Mouse (Mus musculus): ENCODE results near the gene Ppm1b.
A peak's percentile ranks its signal among the peaks of the same experiment; 100 is the strongest.

The Ppm1b gene

DNA sequence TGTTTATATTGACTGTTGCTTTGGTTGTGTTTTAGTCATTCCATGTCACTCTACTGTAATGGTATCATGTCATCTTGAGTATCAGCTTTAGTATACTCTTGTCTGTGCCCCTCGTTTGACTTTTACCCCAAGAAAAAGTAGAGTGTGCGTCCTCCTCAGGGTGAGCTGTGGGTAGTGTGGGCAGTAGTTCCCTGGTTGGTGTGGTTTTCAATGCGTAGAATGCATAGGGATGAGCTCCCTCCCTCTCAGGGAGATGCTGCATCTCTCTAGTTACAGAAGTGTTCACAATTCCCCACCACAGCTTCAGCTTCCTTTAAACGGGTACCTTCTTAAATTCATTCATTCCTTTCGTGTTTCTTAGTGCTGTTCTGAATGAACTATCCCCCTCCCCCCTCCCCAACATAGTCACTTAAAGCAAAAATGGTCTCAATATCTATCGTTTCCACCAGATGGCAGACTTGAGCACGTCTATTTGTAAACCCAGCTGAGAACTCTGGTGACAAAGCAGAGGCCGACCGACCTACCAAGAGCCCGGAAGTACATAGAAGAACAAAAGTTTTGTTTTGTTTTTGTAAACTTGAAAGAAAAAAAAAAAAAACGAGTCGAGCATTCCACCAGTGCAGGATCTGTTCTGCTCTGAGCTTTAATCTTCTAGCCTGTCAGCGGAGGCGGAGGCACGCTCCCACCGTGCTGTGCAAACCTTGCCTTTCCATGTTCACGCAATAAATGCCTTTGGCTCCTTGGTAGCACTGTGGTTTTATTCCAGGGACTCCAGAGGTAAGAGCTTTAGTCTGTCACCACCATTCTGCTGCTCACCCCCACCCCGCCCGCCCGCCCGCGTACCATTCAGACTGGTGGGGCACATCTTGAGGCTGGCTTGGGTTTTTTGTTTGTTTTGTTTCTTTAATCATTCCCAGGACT is 67.0 kb downstream of the Ppm1b start:
- DNase-seq (ENCODE audit: low read depth, low spot score): peak; percentile 82

DNA sequence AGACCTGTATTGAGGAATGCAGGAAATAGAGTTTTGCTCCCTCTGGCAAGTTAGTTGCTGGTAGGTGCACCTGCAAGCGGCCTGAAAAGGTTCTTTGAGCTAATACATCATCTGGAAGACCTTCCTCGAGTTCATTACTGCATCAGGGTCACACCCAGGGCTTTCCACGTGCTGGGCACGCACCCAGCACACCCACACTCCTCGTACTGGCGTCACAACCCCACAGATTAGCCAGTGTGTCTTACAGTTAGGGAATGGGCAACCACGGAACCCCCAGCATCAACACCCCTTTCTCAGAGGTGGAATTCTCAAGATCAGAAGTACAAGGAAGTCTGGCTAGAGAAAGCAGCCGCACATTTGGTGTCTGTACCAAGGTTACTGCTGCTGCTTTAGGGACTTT is 67.7 kb downstream of the Ppm1b start:
- no peak for DNase-seq (ENCODE audit: low read depth, low spot score)

DNA sequence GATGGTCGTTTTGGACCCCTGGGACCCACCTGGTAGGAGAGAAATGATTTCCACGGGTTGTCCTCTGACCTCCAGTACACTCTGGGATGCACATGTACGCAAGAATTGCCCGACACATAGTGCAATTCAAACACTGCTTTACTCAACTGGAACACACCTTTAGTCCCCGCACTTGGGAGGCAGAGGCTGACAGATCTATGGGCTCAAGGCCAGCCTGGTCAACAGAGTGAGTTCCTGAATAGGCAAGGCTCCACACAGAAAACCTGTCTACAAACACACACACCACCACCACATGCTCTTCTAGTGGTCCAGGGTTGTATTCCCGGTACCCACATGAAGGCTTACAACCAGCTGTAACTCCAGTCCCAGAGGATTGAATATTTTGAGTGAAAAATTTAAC is 68.6 kb downstream of the Ppm1b start:
- no peak for DNase-seq (ENCODE audit: low read depth, low spot score)

DNA sequence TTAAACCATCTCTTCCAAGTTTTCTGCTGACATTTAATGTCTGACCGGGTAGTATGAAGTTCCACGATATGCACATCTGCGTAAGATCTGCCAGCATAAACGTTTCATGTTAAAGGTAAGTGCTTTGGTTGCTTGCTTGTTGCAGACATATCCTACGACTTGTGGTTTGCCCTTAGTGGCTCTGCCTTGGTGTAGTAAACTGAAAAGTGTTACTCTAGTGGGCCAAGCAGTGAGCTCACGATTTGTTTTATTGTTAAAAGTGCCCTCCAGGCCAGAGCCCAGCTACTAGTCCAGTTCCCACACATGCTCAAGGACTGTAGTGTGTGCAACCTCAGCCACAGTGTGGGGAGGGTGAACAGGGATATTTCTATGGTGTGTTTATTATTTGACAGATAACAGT is 69.9 kb downstream of the Ppm1b start:
- DNase-seq (ENCODE audit: low read depth, low spot score): no peak

DNA sequence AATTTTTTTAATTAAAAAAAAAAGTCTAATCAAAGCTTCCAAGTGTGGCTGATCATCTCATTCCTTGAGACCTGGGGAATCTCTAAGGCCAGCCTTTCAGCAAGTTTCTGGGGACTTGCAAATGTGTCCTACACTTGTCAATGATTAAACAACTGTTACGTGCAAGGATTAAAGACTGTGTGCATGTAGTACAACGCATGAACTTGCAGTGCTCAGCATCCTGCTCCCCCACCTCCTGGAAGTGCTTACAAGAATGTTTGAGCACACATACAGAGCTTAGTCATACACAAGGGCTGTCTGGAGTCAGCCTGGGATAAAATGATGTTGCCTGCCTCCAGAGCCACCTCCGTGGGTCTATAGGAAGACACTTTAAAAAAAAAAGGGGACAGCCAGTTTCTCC is 70.7 kb downstream of the Ppm1b start:
- no peak for DNase-seq (ENCODE audit: low read depth, low spot score)

DNA sequence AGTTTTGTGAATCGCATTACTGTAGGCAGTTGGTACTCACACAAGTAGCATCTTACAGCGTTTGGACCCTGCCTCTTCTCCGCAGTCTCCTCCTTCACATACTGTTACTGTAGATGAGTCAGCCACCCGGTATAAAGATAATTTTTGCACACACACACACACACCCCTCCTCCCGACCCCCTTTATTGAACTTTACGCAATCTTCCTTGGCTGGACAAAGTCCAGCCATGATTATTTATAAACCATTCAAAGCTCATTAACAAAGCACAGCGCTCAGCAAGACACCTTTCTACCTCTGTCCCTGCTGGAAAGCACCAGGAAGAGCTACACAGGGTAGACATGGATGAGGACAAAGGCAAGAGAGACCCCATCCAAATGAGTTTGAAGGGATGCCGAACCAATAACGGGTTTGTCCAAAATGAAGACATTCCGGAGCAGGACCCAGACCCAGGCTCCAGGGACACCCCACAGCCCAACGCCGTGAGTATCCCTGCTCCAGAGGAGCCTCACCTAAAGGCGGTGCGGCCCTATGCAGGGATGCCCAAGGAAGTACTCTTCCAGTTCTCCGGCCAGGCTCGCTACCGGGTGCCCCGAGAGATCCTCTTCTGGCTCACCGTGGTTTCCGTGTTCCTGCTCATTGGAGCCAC is 71.7 kb downstream of the Ppm1b start, which contains the start of gene Slc3a1:
Slc3a1 (plus strand) TSS at position 284 of the 647 bp plus-strand sequence.
- no peak for DNase-seq (ENCODE audit: low read depth, low spot score)

DNA sequence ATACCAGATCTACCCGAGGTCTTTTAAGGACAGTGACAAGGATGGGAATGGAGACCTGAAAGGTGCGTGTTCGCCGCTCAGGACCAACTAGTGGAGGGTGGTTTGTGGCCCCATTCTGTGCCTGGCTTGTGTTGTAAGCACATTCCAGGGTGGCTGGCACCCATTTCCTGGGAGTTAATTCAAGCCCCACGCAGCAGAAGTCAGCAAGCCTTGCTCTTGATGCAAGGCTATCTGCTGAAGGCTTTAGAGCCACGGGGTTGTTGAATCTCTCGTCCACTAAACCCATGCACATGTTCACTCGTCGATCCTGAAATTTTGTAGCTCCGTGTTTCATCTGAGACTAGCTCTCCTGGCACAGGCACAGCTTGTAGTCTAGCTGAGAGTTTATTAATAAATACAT is 72.3 kb downstream of the Ppm1b start:
- no peak for DNase-seq (ENCODE audit: low read depth, low spot score)

DNA sequence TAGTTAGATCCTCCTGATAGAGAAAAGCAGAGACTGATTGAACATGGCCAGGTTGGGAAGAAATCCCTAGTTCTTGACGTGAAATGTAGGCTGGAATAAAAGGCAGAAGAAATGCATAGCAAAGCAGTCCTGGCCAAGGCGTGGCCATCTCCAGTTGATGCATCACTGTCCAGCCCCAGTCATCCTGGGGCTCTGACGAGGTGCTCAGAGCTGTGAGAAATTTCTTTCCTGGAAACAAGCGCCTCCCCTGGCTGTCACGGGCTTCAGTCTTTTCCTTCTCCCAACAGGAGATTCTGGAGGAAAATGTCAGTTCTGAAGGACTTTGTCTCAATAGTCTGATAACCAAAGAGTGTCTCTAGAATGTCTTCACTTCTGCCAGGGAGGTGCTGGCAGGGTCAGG is 74.1 kb downstream of the Ppm1b start:
- DNase-seq (ENCODE audit: low read depth, low spot score): no peak

DNA sequence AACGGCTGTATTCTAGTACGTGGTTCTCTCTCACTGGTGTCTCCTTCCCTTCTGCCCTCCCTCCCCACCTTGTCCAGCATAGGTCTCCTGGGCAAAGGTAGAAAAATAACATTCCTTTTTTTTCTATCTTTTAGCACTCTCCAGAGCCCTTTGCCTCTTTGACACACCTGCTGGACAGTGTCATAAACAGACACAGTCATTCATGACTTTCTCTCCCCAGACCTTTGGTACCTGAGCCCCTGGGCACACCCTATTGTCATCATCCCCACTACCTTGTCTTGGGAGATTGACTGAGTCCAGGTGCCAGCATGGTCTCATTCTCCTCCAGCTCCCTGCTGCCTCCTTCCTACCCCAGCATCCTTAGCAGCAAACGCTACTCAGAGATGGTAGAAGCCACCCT is 76.5 kb downstream of the Ppm1b start:
- DNase-seq (ENCODE audit: low read depth, low spot score): no peak

DNA sequence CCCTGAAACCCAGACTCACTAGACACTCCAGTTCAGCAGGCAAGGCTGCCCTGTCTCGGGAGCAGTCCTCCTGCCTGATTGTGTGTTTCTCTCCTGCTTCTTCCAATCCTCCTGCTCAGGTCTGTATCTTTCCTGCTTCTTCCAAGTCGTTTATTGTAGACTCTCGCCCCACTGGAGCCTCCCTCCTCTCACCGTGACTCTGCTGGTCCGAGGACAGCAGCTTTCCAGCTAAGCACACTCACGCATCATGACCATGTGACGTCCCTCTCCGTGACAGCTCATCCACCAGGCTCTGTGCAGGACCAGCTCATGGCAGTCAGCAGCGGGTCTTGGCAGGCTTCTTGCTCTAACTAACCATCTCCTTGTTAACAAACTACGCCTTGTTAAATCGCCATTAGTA is 77.5 kb downstream of the Ppm1b start:
- no peak for DNase-seq (ENCODE audit: low read depth, low spot score)

DNA sequence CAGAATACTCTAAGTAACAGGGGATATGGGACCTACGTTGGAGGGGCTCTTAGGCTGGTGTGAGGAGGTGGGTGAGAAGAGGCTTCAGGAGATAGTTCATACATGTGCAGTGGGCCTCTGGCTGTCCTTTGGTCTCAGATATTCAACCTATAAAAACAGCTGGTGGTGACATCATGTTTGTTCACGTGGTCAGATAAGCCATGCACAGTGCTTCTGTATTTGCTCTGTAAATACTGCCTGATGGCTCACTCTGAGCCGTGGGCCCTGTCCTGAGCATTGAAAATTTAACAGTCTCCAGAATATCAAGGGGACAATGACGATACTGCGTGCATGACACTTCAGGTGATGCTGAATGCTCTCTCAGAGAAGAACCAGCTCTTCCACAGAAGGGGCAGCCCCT is 81.3 kb downstream of the Ppm1b start:
- DNase-seq (ENCODE audit: low read depth, low spot score): no peak

DNA sequence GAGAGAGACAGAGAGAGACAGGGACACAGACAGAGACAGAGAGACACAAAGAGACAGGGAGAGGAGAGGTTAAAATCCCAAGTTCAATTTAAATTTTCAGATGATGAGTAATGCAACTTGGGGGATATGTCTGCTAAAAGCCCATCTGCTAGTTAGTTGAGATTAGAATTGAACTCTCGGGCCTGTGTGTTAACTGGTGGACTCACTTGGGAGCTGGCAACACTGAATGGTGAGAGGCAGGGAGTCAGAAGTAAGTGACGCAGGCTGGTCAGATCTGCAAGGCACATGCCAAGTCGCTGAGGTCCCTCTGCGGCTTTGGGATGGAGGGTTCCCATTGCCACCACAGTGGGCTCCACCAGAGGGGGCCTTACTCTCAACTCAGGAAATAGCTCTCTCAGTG is 81.8 kb downstream of the Ppm1b start:
- no peak for DNase-seq (ENCODE audit: low read depth, low spot score)

DNA sequence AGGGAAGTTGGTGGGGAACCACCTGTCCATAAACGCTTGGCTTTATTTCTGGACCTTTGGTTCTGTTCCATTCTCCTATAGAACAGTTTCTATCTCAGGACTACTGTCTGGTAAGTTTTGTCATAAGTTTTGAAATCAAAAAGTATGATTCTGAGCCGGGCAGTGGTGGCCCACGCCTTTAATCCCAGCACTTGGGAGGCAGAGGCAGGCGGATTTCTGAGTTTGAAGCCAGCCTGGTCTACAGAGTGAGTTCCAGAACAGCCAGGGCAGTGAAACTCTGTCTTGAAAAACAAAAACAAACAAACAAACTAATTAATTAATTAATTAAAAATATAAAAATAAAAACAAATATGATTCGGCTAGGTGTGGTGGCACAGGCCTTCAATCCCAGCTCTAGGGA is 82.2 kb downstream of the Ppm1b start:
- no peak for DNase-seq (ENCODE audit: low read depth, low spot score)

DNA sequence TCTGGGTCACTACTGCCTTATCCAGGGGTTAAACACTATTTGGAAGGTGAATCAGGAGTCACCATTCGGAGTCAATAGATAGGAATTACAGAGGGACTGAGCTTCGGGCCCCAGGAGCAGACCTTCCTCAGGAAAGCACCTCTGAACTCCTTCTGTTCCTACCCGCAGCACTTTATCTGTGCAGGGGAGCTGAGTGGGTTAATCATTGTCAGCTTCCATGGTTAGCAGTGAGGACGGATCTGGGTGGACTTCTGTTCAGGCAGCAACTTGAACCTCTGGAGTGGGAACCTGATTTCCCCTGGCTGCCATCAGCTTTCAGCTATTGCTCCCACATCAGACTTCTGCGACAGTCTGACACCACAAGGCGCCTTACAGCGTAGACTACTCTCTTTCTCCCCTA is 84.4 kb downstream of the Ppm1b start:
- DNase-seq (ENCODE audit: low read depth, low spot score): no peak

DNA sequence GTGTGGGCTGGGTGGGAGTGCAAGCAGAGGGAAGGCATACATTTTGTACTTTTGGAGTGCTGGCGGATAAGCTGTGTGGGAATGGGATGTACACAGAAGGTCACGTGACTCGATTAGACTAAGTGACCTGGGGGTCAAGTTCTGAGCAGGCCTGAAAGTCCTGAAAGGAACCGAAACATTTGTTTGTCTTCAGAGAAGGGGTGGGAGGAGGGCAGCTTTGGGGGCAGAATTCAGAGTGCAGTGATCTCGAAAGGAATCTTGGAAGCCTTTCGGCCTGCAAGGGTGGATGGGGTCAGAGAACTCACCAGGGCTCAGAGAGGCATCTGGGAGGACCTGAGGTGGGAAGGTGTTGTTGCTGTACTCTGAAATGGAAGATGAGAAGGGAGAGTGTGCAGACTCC is 85.9 kb downstream of the Ppm1b start:
- DNase-seq (ENCODE audit: low read depth, low spot score): no peak

DNA sequence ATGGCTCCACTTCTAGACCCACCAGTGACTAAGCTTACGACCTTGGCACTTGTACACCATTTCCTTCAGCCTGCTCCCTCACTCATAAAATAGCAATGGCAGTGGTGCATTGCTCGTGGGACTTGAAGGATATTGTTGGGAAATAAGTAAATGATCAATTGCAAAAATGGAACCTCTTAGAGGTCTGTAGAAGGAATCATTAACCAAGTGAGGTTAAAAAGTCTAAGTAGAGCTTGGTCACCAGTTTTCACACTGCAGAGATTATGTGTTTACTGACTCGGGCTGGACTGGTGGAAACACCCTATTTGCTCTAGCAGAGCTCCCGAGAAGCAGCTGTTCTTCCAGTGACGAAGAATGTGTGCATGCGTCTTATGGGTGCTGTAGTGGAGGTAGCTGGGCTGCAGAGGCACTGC is 86.9 kb downstream of the Ppm1b start:
- no peak for DNase-seq (ENCODE audit: low read depth, low spot score)

DNA sequence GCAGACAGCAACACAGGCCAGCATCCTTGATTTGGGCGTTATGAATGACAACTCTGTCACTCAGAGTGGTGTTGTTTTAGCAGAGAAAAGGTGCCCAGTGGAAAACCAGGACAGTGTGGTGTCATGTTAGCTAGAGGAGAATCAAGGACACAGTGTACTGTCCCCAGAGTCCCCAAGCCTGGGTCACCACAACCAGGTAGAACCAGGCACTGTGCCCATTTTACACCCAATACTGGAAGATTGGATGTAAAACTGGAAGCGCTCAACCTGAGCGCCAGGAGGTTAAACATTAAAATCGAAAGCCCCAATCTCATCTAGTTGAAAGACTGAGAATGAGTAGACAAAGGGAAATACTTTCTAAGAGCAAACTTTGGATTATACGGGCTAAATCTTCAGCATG is 87.9 kb downstream of the Ppm1b start:
- no peak for DNase-seq (ENCODE audit: low read depth, low spot score)

DNA sequence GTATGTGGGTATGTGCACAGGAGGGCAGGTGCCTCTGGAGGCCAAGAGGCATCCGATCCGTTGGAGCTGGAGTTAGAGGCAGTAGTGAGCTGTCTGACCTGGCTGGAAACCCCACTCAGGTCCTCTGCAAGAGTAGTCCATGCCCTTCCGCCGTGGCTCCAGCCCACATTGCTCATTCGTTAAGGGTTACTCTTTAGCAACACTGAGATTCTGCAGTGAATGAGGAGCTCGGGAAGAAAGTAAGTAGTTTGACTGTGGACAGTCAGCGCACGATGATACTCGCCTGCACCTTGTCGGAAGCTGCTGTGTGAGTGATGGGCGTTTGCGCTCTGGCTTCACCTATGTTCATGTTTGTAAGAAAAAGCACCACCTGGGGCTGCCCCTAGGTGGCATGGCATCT is 88.6 kb downstream of the Ppm1b start:
- no peak for DNase-seq (ENCODE audit: low read depth, low spot score)

DNA sequence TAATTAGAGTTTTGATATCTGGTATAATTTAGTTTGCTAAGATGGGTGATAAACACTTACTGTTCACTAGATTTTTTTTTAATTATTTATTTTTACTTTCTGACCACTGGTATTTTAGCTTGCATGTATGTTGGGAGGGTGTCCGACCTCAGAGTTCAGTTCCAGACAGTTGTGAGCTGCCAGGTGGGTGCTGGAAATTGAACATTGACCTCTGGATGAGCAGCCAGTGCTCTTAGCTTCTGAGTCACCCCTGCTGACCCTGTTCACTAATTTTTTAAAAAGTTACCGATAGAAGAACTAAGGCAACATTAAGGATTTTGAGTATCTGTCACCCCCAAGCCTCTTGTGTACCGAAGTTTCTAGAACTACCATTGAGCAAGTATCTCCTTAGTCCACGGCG is 91.8 kb downstream of the Ppm1b start:
- no peak for DNase-seq (ENCODE audit: low read depth, low spot score)

DNA sequence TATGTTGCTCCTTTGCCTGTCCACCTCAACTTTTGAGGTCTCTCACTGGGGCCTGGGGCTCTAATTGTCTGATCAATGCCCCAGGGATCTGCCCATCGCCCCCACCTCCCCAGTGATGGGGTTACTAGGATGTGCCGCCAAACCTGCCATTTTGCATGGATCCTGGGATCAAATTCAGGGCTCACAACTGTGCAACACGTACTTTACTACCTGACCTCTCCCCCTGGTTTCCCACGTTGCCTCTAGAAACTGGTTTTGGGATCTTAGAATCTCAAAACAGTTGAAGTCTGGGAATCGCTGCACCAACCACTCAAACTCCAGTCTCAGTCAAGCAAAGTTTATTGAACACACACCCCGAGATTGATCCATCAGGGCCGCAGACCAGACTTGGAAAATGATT is 101.7 kb downstream of the Ppm1b start:
- no peak for DNase-seq (ENCODE audit: low read depth, low spot score)

DNA sequence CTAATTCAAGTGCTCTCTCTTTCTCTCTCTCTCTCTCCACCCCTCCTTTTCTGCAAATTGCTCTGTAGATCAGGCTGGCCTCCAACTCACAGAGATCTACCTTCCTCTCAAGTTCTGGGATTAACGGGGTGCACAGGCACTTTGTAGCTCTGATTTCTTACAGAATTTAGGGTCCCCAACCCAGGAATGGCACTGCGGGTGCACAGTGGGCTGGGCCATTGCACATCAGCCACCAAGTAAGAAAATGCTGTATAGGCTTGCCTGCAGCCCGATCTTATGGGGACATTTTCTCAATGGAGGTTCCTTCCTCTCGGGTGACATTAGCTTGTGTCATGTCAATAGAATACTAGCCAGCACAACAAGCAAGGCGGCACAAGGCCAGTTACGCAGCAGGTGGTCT is 102.6 kb downstream of the Ppm1b start:
- no peak for DNase-seq (ENCODE audit: low read depth, low spot score)

DNA sequence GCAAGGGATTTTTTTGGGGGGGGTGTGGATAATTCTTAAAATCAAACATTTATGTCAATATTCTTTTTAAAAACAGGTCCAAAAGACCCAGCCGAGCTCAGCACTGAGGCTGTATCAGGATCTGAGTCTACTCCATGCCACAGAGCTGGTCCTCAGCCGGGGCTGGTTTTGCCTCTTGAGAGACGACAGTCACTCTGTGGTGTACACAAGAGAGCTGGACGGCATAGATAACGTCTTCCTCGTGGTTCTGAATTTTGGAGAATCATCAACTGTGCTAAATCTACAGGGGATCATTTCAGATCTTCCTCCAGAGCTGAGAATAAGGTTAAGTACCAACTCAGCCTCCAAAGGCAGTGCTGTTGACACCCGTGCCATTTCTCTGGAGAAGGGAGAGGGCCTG is 107.0 kb downstream of the Ppm1b start:
- DNase-seq (ENCODE audit: low read depth, low spot score): no peak

DNA sequence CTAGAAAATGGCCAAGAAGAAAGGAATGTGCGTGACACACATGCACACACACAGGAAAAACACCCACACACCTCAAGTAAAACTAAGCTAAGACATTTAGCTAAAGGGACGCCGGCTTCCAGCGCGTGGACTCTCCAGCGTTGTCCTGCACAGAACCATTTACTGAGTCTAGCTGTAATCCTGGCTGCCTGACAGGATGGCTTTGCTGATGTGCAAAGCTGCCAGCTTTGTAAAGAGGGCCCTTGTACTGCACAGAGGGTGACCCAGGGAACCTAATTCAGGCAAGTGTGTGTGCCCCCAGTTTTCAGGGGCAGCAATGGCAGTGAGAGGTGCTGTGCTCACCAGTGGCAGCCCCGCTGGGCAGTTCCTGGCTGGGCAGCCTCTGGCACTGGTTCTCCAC is 110.8 kb downstream of the Ppm1b start:
- DNase-seq (ENCODE audit: low read depth, low spot score): no peak

Measured in A20 (cell line).